Mouse (Mus musculus) neural tube, postnatal 0 days (tissue): ENCODE results near the gene Gm11127. TPM values are rescaled to one million over a fixed set of nuclear protein-coding genes. Genes with fewer than 3 reads are reported as not detected.

Experiments used
- polyA plus RNA-seq: library from polyadenylated mRNA; unstranded; fragments of >200 nt; fragmentation: Nextera tagmentation; extraction: Ambion mirVana; gene quantifications from 2 replicates; pipeline ENCODE4 v1.2.1, GENCODE M21; 2015

The Gm11127 gene
- not detected in 2 replicates for polyA plus RNA-seq

GRCm38 (mm10) chr17:36058362-36058761, at the start of gene Gm11127:
Gene Gm11127 (minus strand): TSS chr17:36058371.

GRCm38 (mm10) chr17:36042610-36043169, 15.5 kb downstream of the Gm11127 start, which contains the start of the genes H2-T22 and Gm6034:
Gene H2-T22 (minus strand): TSS chr17:36042747.
Gene Gm6034 (plus strand): TSS chr17:36042961.

GRCm38 (mm10) chr17:36032351-36032875, 25.8 kb downstream of the Gm11127 start, which contains the start of gene H2-T23:
Gene H2-T23 (minus strand): TSS chr17:36032855.

GRCm38 (mm10) chr17:36020191-36021073, 37.7 kb downstream of the Gm11127 start, which contains the start of gene H2-T24:
Gene H2-T24 (minus strand): TSS chr17:36020560.

Other genes with a start within 250 kb of the Gm11127 start
- 24.1 and 25.1 TPM in 2 replicates for gene Ier3, start 236.7 kb downstream of the Gm11127 start, polyA plus RNA-seq
- 167 and 180 TPM in 2 replicates for gene Flot1, start 235.1 kb downstream of the Gm11127 start, polyA plus RNA-seq
- gene Tubb5, start 220.1 kb downstream of the Gm11127 start, polyA plus RNA-seq = 1,086 and 1,211 TPM in 2 replicates
- 3.8 and 4.1 TPM in 2 replicates for gene Mdc1, start 216.9 kb downstream of the Gm11127 start, polyA plus RNA-seq
- 18.0 and 21.8 TPM in 2 replicates for gene Nrm, start 197.1 kb downstream of the Gm11127 start, polyA plus RNA-seq
- 17.5 and 17.9 TPM in 2 replicates for gene Ppp1r18, start 192.8 kb downstream of the Gm11127 start, polyA plus RNA-seq
- 19.4 and 23.2 TPM in 2 replicates for gene Dhx16, start 178.6 kb downstream of the Gm11127 start, polyA plus RNA-seq
- 80.1 and 91.3 TPM in 2 replicates for gene 2310061I04Rik, start 160.9 kb downstream of the Gm11127 start, polyA plus RNA-seq
- 169 and 211 TPM in 2 replicates for gene Atat1, start 148.3 kb downstream of the Gm11127 start, polyA plus RNA-seq
- 73.6 and 78.3 TPM in 2 replicates for gene Mrps18b, start 142.0 kb downstream of the Gm11127 start, polyA plus RNA-seq
- gene Ppp1r10, start 141.9 kb downstream of the Gm11127 start, polyA plus RNA-seq = 22.9 and 25.5 TPM in 2 replicates
- gene Abcf1, start 88.6 kb downstream of the Gm11127 start, polyA plus RNA-seq = 79.4 and 88.1 TPM in 2 replicates
- 86.7 and 86.9 TPM in 2 replicates for gene Gnl1, start 78.5 kb downstream of the Gm11127 start, polyA plus RNA-seq
- gene Prr3, start 78.1 kb downstream of the Gm11127 start, polyA plus RNA-seq = 67.0 and 74.1 TPM in 2 replicates
- gene H2-T24, start 37.8 kb downstream of the Gm11127 start, polyA plus RNA-seq = 9.3 and 11.4 TPM in 2 replicates
- 10.9 and 11.1 TPM in 2 replicates for gene H2-T23, start 25.5 kb downstream of the Gm11127 start, polyA plus RNA-seq
- gene H2-T22, start 15.6 kb downstream of the Gm11127 start, polyA plus RNA-seq = 10.3 and 10.9 TPM in 2 replicates
- not detected in 2 replicates for gene Gm6034, start 15.4 kb downstream of the Gm11127 start, polyA plus RNA-seq
- not detected in 2 replicates for gene Gm19684, start 63.3 kb upstream of the Gm11127 start, polyA plus RNA-seq
- not detected in 2 replicates for gene Gm7030, start 71.1 kb upstream of the Gm11127 start, polyA plus RNA-seq
- gene Gm8909, start 110.2 kb upstream of the Gm11127 start, polyA plus RNA-seq = not detected in 2 replicates
- gene H2-T3, start 131.9 kb upstream of the Gm11127 start, polyA plus RNA-seq = not detected in 2 replicates
- gene Rpp21, start 199.7 kb upstream of the Gm11127 start, polyA plus RNA-seq = 171 and 174 TPM in 2 replicates
- gene Trim39, start 213.9 kb upstream of the Gm11127 start, polyA plus RNA-seq = 14.9 and 15.9 TPM in 2 replicates
- 0.20 TPM in 1 of 2 replicates, not detected in the other for gene H2-M10.2, start 228.1 kb upstream of the Gm11127 start, polyA plus RNA-seq